Mouse (Mus musculus) left cerebral cortex, postnatal 14 days (tissue): ENCODE results near the gene Tspan6. TPM values are rescaled to one million over a fixed set of nuclear protein-coding genes. Genes with fewer than 3 reads are reported as not detected.

Source experiments
- total RNA-seq, 2 experiments: library from RNA; stranded (reverse); gene quantifications; 2 replicates each; pipeline ENCODE4 v1.2.3; 2021

Tspan6 gene
- total RNA-seq, 2 experiments from 2014 or later = 29.4 to 34.9 TPM

Other genes with a start within 250 kb of the Tspan6 start
- 10 to 100 TPM; 52.1 to 55.0 TPM for gene Pcdh19, start 209.4 kb downstream of the Tspan6 start, total RNA-seq
- gene Tnmd, start 47.4 kb downstream of the Tspan6 start, total RNA-seq = 1 to 10 TPM in 1 of 2 experiments, under 1 TPM in 1; 0.35 to 1.3 TPM
- 1 to 10 TPM; 1.4 to 2.0 TPM for gene Srpx2, start 10.0 kb upstream of the Tspan6 start, total RNA-seq
- under 1 TPM; 0.40 to 0.51 TPM for gene Sytl4, start 83.4 kb upstream of the Tspan6 start, total RNA-seq
- gene Cstf2, start 160.8 kb upstream of the Tspan6 start, total RNA-seq = 100 to 1,000 TPM; 127 to 144 TPM